Mouse (Mus musculus) WW6 (cell line): ENCODE results near the gene Ahsa1.
"Not testable (repeated sequence)": the region's sequence is repeated elsewhere in the genome, so short reads cannot be mapped to it uniquely, and the experiment has no call there.

Experiments
- DNase-seq: peaks from one replicate; pipeline ENCODE4 v3.0.0-alpha.2; 2013; ENCODE audit warnings: low read depth, low spot score

The Ahsa1 gene

GRCm38 (mm10) chr12:87279879-87280278 is 13.6 kb downstream of the Ahsa1 start:
- DNase-seq: no peak

GRCm38 (mm10) chr12:87281766-87282165 is 15.5 kb downstream of the Ahsa1 start:
- DNase-seq: no peak

DNA sequence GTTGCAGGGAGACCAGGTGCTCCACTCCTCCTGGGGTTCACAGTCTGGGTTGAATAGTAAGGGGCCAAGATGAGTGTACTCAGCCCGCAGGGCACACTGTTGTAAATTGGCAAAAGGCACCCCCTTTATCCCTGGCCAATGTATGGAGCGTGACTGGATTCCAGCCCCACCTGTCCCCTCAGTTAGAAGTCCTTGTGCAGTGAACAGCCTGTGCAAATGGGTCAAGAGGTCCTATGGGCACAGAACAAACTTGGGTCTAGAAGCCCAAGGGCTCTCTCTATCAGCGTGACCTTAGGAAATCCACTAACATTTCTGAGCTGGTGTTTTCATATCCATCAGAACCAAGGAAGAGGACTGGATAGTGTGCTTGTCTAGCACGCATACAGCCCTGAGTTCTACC is 16.5 kb downstream of the Ahsa1 start:
- DNase-seq: no peak

DNA sequence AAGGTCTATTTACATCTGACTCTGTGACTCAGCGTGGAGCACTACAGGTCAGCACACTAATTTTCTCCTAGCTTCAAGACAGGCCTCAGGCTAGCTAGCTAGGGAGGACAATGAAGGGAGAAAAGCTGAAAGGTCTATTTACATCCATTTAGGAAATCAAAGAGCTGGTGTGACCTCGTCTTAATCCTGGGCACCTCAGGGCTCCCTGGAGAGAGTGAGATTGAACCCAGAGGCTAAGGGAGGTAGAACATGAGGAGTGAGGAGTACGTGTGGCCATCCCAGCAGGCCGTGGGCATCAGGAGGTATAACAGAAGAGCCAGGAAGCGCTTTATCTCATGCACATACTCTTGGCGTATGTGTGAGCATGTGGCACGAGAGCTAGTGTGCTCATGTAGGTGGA is 17.4 kb downstream of the Ahsa1 start:
- DNase-seq: no peak

GRCm38 (mm10) chr12:87284268-87284667 is 18.0 kb downstream of the Ahsa1 start:
- DNase-seq: no peak

DNA sequence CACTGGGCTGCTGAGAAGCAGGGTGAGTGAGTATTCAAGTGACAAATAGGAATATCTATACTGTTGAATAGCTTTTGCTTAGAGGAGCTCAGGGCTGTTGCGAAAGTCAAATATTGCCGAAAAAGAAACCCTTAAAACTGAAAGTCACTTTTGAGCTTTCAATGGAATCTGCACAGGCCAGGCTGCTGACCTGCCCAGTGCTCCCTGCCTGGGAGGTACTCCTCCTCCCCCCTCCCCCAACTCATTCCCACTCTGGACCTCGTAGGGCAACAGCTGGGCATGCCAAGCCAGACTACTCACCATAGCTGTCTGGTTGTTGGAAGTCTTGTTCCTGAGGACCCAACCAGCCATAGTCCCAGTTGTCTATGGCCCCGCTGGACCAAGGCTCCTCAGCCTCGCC is 18.4 kb downstream of the Ahsa1 start:
- DNase-seq: no peak

DNA sequence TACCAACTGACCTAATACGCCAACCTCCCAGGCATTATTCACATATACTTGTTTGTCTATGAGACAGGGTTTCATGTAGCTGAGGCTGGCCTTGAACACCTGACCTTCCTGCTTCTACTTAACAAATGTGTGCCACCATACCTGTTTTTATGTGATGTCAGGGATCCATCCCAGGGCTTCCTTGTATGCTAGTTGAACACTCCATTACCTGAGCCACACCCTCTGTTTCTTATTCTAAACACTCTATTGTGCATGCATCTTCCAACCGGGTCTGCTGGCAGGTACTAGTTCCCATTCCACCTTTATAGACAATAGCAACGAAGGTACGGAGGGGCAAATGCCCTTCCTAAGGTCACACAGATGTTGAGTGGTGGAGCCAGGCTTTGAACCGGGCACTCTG is 22.8 kb downstream of the Ahsa1 start:
- DNase-seq: no peak

DNA sequence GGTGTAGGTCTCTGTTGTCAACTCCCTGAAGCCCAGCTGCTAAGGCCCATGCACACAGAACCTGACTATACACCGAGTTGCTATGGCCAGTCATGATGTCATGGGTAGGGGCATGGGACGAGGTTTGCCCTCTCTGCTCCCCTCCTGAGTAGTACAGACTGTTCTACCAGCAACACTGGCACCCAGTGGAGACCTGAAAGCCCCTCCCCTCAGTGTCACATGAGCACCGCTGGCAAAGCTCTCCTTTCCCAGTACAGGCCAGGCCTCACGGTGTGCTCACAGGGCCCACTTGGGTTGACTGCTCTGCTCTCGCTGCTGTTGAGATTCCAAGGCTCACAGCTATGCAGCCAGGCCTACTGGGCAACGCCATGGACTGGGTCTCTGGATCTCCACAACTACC is 27.7 kb downstream of the Ahsa1 start:
- DNase-seq: no peak

DNA sequence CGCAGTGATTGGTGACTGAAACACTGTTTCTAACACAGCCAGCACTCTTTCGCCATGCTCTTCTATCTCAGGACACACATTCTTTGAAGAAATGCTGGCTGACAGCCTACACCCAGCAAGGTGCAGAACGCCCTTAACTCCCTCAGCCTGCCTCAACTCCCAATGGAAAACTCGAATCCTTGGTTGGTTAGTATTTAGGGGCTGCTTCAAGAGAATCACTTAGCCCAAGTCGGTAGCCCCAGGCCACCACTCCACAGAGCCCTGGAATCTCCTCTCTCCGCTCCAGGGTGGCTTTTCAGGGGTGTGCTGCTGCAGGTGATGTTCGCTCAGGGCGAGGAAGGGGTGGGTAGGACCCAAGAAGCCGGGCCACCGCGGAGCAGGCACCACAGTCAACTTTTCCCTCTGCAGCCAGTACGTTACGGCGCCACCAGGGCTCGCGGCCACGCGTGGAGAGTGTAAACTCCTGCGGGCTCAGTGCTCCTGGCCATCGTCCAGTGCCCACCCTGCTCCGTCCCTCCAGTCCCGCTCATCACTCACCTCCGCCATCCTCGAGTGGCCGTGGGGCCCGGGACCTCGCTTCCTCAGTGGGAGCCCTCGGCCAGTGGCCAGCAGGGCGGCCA is 32.9 kb downstream of the Ahsa1 start:
- no peak for DNase-seq

DNA sequence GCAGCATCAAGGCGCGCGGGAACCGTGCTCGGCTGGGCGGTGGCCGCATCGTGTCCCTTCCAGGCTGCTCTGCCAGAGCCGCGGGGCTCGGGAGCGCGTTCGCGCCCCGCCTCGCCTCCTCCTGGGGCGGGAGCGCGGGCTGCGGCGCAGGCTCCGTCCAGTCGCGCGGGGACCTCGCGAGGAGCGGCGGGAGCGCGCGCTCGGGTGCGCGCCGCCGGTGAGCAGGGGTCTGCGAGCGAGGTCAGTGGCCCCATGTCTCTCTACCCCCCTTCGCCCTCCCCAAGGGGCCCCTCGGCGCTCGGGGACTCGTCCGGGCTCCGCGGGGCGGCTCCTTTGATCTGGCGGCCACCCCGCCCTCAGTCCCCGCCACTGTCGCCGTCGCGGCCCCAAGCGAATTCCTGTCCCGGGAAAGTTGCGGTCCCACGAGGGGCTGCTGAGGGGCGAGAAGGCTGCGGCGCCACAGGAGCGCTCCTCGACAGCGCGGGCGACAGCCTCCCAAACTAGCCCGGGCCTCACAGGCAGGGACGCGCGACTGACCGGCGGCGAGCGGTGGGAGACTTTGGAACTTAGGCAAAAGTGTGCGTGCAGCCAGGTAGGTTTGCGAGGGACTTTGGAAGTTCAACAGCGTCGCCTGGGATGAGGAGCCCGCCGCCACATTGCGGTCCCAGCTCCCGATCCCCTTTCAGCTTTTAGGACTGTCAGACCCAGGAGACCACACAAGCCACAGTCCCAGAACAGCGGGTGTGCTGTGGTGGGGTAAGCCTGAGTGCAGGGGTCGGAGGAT is 33.6 kb downstream of the Ahsa1 start, which contains the start of gene Ism2:
Gene Ism2, minus strand, starts transcription at position 49 of the 784 bp plus-strand sequence.
- no peak for DNase-seq

DNA sequence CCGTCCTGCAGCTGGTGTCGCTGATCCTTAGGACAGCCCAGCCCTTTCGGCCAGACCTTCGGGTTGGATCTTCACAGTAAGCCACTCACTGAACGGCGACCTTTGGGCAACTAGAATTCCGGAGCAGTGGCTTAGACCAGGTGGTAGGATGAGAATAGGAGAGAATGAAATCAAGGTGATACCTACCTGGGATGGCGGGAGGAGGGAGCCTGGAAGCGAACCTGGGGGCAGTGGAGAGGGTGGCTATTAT is 34.1 kb downstream of the Ahsa1 start:
- DNase-seq: no peak

GRCm38 (mm10) chr12:87301189-87301588 is 34.9 kb downstream of the Ahsa1 start:
- no peak for DNase-seq

DNA sequence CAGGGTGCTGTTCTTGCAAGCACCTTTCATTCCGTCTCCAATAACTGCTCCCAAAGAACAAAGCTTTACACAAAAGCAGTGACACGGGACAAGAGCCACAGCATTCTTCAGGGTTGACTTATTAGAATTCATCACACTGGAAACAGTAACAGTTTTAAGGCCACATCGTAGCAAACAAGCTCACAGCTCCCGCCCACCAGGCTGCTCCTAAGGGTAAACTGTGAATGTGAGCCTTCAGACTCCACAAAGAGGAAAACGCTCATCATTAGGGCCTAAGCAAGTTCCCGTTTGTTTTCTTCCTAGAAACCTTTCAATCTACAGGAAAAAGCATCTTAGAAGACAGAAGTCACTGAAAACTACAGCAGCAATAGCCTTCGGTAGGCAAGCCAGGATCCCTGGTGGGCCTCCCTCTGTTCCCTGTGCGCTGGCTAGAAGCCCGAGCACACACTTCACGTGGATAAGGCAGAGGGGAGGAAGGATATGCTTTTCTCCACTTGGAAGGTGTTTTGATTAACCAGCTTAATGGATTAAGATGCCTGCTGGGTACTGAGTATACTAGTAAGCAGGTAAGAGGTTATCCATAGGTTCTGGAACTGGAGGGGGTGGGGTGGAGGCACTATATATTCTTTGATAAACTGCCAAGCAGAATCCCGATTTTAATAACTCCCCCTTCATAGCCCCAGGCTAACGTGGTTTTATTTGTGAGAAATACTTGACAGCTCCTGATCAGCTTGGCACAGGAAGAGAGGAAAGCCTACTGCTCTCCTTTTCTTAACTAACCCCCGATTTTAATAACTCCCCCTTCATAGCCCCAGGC is 39.7 kb downstream of the Ahsa1 start:
- no peak for DNase-seq

DNA sequence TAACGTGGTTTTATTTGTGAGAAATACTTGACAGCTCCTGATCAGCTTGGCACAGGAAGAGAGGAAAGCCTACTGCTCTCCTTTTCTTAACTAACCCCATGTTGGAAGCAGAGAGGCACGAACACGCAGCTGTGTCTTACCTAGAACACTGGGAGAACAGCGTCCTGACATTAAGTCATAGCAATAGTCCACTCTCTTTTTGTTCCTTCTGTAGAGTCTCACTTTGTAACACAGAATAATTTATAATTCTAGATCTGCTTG is 40.2 kb downstream of the Ahsa1 start:
- DNase-seq: not testable (repeated sequence)

GRCm38 (mm10) chr12:87313098-87313497 is 46.8 kb downstream of the Ahsa1 start:
- DNase-seq: no peak

- peak; percentile 76 for DNase-seq
These were observed 51.7 kb downstream of the Ahsa1 start for GRCm38 (mm10) chr12:87317951-87318350.

DNA sequence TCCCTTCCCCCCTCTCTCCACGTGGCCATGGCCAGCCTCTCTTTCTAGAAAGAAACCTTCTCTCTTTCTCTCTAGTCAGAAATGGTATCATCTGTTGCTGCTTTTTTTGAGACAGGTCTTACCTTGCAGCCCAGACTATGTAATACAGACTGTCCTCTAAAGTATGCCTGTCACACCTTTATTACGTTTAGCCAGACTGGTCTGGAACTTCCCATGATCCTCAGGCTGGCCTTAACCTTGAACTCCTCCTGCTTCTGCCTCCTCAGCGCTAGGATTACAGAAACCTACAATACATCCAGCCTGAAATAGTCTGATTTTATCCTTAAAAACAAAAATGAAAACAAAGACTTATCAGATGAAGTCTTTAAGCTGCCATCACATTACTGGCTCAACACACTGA is 53.0 kb downstream of the Ahsa1 start:
- no peak for DNase-seq
